Mouse (Mus musculus): ENCODE results near the gene Plekhm3.
A peak's percentile ranks its signal among the peaks of the same experiment; 100 is the strongest.

Plekhm3 gene

GRCm38 (mm10) chr1:64875712-64876111 is 80.9 kb downstream of the Plekhm3 start:
- DNase-seq (ENCODE audit: low read depth) = peak; percentile 22

GRCm38 (mm10) chr1:64875156-64875555 is 81.5 kb downstream of the Plekhm3 start:
- DNase-seq (ENCODE audit: low read depth) = no peak

- no peak for DNase-seq (ENCODE audit: low read depth)
These were observed 84.7 kb downstream of the Plekhm3 start for GRCm38 (mm10) chr1:64871956-64872355.

GRCm38 (mm10) chr1:64867684-64868083 is 88.9 kb downstream of the Plekhm3 start:
- DNase-seq (ENCODE audit: low read depth) = no peak

- no peak for DNase-seq (ENCODE audit: low read depth)
These were observed 90.5 kb downstream of the Plekhm3 start for GRCm38 (mm10) chr1:64866140-64866539.

- DNase-seq (ENCODE audit: low read depth) = no peak
These were observed 96.2 kb downstream of the Plekhm3 start for GRCm38 (mm10) chr1:64860235-64860920.

GRCm38 (mm10) chr1:64859826-64860225 is 96.8 kb downstream of the Plekhm3 start:
- no peak for DNase-seq (ENCODE audit: low read depth)

GRCm38 (mm10) chr1:64854835-64855234 is 101.8 kb downstream of the Plekhm3 start:
- DNase-seq (ENCODE audit: low read depth) = no peak

- DNase-seq (ENCODE audit: low read depth) = no peak
These were observed 102.6 kb downstream of the Plekhm3 start for GRCm38 (mm10) chr1:64853738-64854730.

GRCm38 (mm10) chr1:64853244-64853643 is 103.4 kb downstream of the Plekhm3 start:
- DNase-seq (ENCODE audit: low read depth) = no peak

GRCm38 (mm10) chr1:64852272-64852671 is 104.4 kb downstream of the Plekhm3 start:
- DNase-seq (ENCODE audit: low read depth) = peak; percentile 89

- no peak for DNase-seq (ENCODE audit: low read depth)
These were observed 106.3 kb downstream of the Plekhm3 start for GRCm38 (mm10) chr1:64850345-64850744.

- DNase-seq (ENCODE audit: low read depth) = no peak
These were observed 107.6 kb downstream of the Plekhm3 start for GRCm38 (mm10) chr1:64848996-64849395.

GRCm38 (mm10) chr1:64848081-64848480 is 108.5 kb downstream of the Plekhm3 start:
- DNase-seq (ENCODE audit: low read depth) = no peak

GRCm38 (mm10) chr1:64847565-64847964 is 109.1 kb downstream of the Plekhm3 start:
- no peak for DNase-seq (ENCODE audit: low read depth)

GRCm38 (mm10) chr1:64844978-64845377 is 111.6 kb downstream of the Plekhm3 start:
- no peak for DNase-seq (ENCODE audit: low read depth)

GRCm38 (mm10) chr1:64843900-64844616 is 112.6 kb downstream of the Plekhm3 start:
- no peak for DNase-seq (ENCODE audit: low read depth)

- no peak for DNase-seq (ENCODE audit: low read depth)
These were observed 115.7 kb downstream of the Plekhm3 start for GRCm38 (mm10) chr1:64840930-64841329.

- DNase-seq (ENCODE audit: low read depth) = no peak
These were observed 120.0 kb downstream of the Plekhm3 start for GRCm38 (mm10) chr1:64836584-64836983.

- DNase-seq (ENCODE audit: low read depth) = no peak
These were observed 120.5 kb downstream of the Plekhm3 start for GRCm38 (mm10) chr1:64836114-64836513.

- DNase-seq (ENCODE audit: low read depth) = no peak
These were observed 125.1 kb downstream of the Plekhm3 start for GRCm38 (mm10) chr1:64831552-64831951.

- peak; percentile 61 for DNase-seq (ENCODE audit: low read depth)
These were observed 129.2 kb downstream of the Plekhm3 start for GRCm38 (mm10) chr1:64827434-64827833.
